Mouse (Mus musculus): ENCODE measurements at regions not wholly inside any gene's neighbourhood (a gene's known extent, or its start where the extent isn't known, plus 50 kb on each side); places are given as distances from the start of the nearest gene placed in this dataset.

- no peak for DNase-seq (ENCODE audit: low spot score in 2 of 2)
These were observed 1700.9 kb upstream of the Sel1l start for GRCm38 (mm10) chr12:93549900-93550299.

DNA sequence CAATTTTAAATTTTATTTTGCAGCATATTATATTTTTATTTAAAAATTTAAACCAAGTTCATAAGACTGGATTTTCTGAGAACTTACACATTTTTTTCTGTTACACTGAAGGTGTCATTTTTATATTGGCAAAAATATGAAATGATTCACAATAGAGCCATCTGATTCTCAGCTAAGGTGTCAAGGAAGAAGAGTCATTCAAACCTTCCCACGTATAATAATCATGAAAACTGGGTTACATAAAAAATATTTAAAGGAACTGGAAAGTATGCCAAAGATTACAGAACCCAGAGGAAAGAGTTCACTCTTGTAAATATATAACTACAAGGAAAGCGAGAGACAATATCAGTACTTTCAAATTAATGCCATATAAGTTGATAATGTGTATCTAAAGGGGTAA lies 1674.5 kb upstream of the Sel1l start:
- no peak for DNase-seq (ENCODE audit: low spot score in 2 of 2)

DNA sequence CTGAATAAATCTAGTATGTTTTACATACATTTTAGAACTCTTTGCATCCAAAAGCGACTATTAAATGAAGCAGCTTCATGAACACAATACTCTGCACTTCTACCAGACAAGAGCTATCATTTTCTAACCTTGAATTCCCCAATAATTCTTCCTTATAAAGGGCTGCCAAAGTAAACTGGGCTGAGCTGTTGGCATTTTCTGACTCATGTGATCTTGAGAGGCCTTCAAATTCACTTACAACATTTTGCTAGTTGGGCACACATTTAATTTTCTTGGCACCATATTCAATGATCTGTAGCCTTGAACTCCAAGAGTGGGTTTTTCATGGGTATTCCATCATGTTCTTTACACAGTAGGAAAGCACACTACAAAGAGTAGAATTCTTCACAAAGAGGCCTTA lies 1637.4 kb upstream of the Sel1l start:
- DNase-seq (ENCODE audit: low spot score in 2 of 2): no peak

- DNase-seq (ENCODE audit: low spot score in 2 of 2): no peak
These were observed 1613.1 kb upstream of the Sel1l start for GRCm38 (mm10) chr12:93462106-93462505.

DNA sequence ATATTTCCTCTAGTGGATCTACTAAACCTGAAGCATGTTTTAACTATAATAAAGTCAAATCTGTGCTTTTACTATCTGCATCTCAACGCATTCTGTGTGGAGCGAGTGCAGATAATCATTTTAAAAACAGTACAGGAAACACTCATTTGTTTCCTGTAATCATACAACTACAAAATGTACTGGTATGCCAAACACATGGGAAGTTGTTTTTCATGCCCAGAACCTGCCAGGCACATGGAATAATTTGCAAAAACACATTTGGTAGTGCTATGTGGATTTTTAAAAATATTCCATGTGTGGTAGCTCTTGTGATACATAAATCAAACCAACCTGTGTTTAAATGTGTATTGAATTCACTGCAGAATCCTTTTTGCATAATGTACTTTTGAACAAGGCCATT lies 1600.5 kb upstream of the Sel1l start:
- DNase-seq (ENCODE audit: low spot score in 2 of 2): no peak

DNA sequence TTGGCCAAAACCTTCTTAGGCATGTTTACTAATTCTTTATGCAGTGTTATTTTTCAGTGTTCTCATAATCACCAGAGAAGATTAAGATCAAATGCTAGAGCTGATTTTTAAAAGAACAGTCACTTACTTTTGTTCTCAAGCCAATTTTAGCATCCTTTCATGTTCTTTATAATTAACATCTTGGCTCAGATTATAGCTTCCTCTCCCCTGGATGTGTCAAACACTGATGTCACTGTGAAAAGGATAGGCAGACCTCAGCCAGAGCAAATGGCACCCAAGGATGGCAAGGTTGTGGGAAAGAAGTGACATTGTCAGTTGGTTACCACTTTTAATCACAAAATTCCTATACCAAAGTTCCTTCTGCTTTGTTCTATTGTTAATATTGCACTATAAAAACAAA lies 1580.3 kb upstream of the Sel1l start:
- DNase-seq (ENCODE audit: low spot score in 2 of 2): no peak

DNA sequence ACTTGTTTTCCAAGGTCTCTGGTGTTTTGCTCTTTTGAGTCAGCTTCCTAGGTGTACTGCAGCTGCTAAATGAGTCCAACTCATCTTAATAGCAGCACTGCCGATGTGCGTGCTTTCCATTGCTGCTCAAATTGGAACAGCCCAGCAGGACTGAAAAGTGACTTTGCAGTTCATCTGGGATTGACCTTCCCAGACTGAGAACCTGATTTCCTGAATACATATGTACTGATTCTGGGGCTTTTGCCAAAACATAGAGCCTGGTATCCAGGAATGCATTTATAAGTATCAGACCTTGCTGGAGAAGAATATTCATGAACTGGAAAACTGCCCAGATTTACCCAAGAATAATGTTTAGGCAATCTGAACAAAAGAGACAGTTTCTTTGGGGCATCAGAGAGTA lies 1579.0 kb upstream of the Sel1l start:
- DNase-seq (ENCODE audit: low spot score in 2 of 2): no peak

GRCm38 (mm10) chr12:93416381-93416780 lies 1567.4 kb upstream of the Sel1l start:
- DNase-seq (ENCODE audit: low spot score in 2 of 2): no peak

- no peak for DNase-seq (ENCODE audit: low spot score in 2 of 2)
These were observed 1566.8 kb upstream of the Sel1l start for GRCm38 (mm10) chr12:93415791-93416190.

- no peak for DNase-seq (ENCODE audit: low spot score in 2 of 2)
These were observed 1536.6 kb upstream of the Sel1l start for GRCm38 (mm10) chr12:93385578-93385977.

- no peak for DNase-seq (ENCODE audit: low spot score in 2 of 2)
These were observed 1494.0 kb upstream of the Sel1l start for GRCm38 (mm10) chr12:93342933-93343332.

- no peak for DNase-seq (ENCODE audit: low spot score in 2 of 2)
These were observed 1493.6 kb upstream of the Sel1l start for GRCm38 (mm10) chr12:93342525-93342924.

GRCm38 (mm10) chr12:93335520-93335919 lies 1486.6 kb upstream of the Sel1l start:
- DNase-seq (ENCODE audit: low spot score in 2 of 2): no peak

GRCm38 (mm10) chr12:93312214-93312613 lies 1463.3 kb upstream of the Sel1l start:
- DNase-seq (ENCODE audit: low spot score in 2 of 2): no peak

DNA sequence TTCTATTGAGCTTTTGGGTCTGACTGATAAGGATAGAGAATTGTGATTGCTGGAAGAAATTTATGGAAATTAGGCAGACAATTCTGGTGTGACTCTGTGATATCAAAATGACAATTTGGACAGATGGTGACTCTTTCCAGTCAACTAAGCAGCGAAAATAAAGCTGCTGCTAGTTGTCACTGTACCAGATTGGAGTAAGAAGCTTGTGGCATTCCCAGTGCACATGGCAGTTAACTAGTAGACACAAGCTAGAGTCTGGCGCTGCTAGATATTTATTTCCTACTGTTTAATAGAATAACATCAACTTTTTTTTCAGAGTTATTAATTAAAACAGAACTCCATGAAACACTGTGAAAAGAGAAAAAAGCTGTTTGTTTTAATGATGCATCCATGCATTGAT lies 1432.9 kb upstream of the Sel1l start:
- DNase-seq (ENCODE audit: low spot score in 2 of 2): no peak

DNA sequence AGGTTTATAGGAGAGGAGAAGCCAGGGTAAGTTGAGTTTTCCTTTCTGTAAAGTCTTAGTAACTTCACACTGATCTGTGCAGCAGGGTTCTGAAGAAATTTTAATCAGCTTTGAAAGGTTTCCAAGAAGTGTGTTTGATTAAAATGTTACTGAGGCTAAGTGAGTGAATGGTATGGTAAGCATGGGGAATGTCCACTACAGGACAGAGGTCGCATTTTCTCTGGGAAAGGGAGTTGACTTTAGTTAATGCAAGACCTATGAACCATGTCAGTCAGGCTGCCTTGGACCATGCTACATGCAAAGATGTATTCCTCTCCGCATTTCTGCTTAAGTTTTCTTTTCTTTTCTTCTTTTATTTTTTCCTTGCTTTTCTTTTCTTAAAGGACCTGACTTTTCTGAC lies 1424.7 kb upstream of the Sel1l start:
- no peak for DNase-seq (ENCODE audit: low spot score in 2 of 2)

DNA sequence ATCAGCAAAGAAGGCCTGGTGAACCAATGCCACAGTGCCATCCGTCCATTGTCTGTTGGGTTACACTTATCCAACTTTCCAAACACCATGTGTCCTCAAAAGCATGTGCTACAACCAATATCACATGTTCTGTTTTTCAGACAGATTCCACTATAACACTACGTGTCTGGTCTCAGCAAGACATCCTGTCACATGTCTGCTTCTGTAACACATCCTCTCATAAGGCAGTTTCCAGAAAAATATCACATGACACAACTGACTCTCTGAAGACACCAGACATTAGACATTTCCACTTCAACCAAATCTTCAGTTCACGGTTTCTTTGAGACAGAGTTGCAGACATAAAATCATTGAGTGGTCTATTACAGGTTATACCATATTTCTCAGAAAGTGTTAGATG lies 1381.3 kb upstream of the Sel1l start:
- DNase-seq (ENCODE audit: low spot score in 2 of 2): no peak

GRCm38 (mm10) chr12:93226826-93227225 lies 1377.9 kb upstream of the Sel1l start:
- no peak for DNase-seq (ENCODE audit: low spot score in 2 of 2)

- no peak for DNase-seq (ENCODE audit: low spot score in 2 of 2)
These were observed 1372.4 kb upstream of the Sel1l start for GRCm38 (mm10) chr12:93221179-93221922.

DNA sequence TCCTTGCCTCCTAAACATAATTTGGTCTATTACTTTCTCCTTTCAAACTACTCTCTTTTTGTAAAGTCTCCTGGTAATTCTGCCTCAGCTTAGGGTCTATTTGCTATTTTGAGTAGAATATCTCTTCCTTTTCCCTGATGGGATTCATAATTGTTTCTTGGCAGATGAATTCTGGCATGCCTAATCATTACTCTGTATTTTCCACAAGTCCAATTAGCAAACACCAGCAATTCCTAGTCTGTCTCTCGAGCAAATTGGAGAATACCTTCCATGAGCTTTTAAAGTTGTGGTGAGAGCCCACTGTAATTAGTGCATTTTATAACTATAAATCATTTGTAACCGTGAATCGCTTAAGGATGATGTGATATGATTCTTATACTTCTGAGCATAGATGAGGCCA lies 1358.6 kb upstream of the Sel1l start:
- no peak for DNase-seq (ENCODE audit: low spot score in 2 of 2)

GRCm38 (mm10) chr12:93188940-93189339 lies 1340.0 kb upstream of the Sel1l start:
- DNase-seq (ENCODE audit: low spot score in 2 of 2): no peak

DNA sequence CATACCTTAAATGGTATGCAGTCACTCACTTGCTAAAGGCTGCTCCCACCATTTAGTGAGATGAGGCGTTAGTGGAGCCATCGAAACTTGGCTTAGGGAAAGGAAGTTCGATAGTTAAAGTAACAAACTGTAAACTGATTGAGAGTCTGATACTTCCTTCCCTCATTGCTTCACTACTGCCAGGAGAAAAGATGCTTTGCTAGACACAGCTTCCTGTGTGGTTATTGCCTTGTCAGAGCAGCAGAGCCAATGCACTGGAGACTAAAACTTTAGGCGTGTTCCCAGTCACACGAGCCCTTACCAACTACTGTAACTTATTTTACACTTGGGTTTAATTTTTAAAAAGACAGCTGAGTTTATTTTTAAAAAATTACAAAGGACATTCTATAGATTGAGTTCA lies 1324.8 kb upstream of the Sel1l start:
- no peak for DNase-seq (ENCODE audit: low spot score in 2 of 2)

DNA sequence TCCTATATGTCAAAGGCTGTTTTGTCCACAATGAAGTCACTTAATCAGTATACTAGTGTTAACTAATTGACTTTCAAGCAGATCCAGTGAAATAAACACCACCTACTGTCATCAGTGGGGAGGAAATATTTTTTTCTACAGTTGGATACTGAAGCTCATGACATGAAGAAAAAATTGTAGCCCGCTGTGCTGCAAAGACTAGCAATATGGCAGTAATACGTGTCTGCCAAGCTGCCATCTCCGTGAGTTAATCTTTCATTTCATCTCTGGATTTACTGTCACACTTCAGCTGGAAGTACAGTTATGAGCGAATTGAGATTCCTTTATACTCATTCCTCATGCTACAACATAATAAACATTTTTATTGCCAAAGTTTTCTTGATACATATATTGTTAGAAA lies 1311.3 kb upstream of the Sel1l start:
- no peak for DNase-seq (ENCODE audit: low spot score in 2 of 2)

GRCm38 (mm10) chr12:93152618-93153245 lies 1303.8 kb upstream of the Sel1l start:
- DNase-seq (ENCODE audit: low spot score in 2 of 2): peak; percentile 12 to 34
